Mouse (Mus musculus) limb, embryonic 12.5 days (tissue): ENCODE data around the gene Abcc1. TPM values are rescaled to one million over a fixed set of nuclear protein-coding genes. Genes with fewer than 3 reads are reported as not detected.

Experiments used
- ATAC-seq: fragments of 200-750 bp; cut with Nextera tagmentation; 2 replicates; pipeline ENCODE4 v1.8.0; 2017; ENCODE audit warnings: low read depth, moderate TSS enrichment; ENCODE audit not compliant: insufficient number of reproducible peaks, insufficient read depth, low FRiP score, low TSS enrichment
- H3K27ac ChIP-seq: fragments of 300-500 bp; sonication (generic); 2 replicates; pipeline ENCODE4 v1.5.1; 2016; ENCODE audit warnings: mild to moderate bottlenecking, moderate library complexity
- H3K27me3 ChIP-seq: fragments of 300-500 bp; sonication (generic); 2 replicates; pipeline ENCODE4 v1.6.1; 2016; ENCODE audit warnings: mild to moderate bottlenecking, moderate library complexity
- H3K36me3 ChIP-seq: fragments of 300-500 bp; sonication (generic); 2 replicates; pipeline ENCODE4 v1.6.1; 2016; ENCODE audit warnings: mild to moderate bottlenecking, moderate library complexity
- H3K4me1 ChIP-seq: fragments of 300-500 bp; sonication (generic); replicated peaks from 2 replicates; pipeline ENCODE4 v1.6.1; 2016
- H3K4me2 ChIP-seq: fragments of 300-500 bp; sonication (generic); 2 replicates; pipeline ENCODE4 v1.6.1; 2016; ENCODE audit warnings: mild to moderate bottlenecking, moderate library complexity
- H3K4me3 ChIP-seq: fragments of 300-500 bp; sonication (generic); replicated peaks from 2 replicates; pipeline ENCODE4 v1.5.1; 2016; ENCODE audit warnings: mild to moderate bottlenecking
- H3K9ac ChIP-seq: fragments of 300-500 bp; sonication (generic); replicated peaks from 2 replicates; pipeline ENCODE4 v1.6.1; 2016; ENCODE audit warnings: mild to moderate bottlenecking, moderate library complexity
- H3K9me3 ChIP-seq: fragments of 300-500 bp; sonication (generic); 2 replicates; pipeline ENCODE4 v1.6.1; 2016; ENCODE audit warnings: mild to moderate bottlenecking, moderate library complexity
- WGBS: fragments of 180-500 bp; shearing (Covaris S2); methylation state at CpG from one replicate; pipeline ENCODE4 v1.1.7; 2016; 5-methylcytosine and 5-hydroxymethylcytosine counted together
- polyA plus RNA-seq: library from polyadenylated mRNA; unstranded; fragments of >200 nt; fragmentation: Nextera tagmentation; extraction: Ambion mirVana; gene quantifications from 2 replicates; pipeline ENCODE4 v1.2.1, GENCODE M21; 2016

Gene Abcc1
- polyA plus RNA-seq, 1 experiment from 2014 or later, result 9.6 TPM

DNA sequence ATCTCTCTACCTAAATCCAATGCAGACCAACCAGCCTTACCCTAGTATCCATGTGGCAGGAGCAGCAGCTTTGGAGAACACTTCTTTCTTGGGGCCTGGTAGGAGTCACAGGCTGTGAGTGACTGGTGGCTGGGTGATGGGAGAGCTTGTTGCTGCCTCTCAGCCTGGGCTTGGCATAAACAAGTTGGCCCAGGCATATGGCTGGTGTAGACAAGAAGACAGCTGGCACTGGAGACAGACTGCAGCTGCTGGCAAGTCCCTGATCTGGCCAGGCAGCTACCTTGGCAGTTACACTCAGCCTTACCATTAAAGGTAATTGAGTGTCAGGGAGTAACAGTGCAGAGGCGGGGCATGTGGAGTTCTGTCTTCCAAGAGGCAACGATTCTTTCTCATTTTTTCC lies 16.0 kb downstream of the Abcc1 start:
- Histone ChIP-seq H3K4me1 (0 out of 2 replicates have a peak, but pooled peaks cover 4% of the 10 kb centered on the region), H3K4me2 (no peak overlapping the region), H3K36me3 (no peaks in the 10 kb centered on the region), H3K27me3 (no peaks in the 10 kb centered on the region), H3K9ac (no peak overlapping the region), H3K9me3 (no peaks in the 10 kb centered on the region), H3K4me3 (no peak overlapping the region), H3K27ac (no peak overlapping the region)
- WGBS, result 87% methylated on average over 2 of the region's 2 CpGs
- no peak for ATAC-seq

GRCm38 (mm10) chr16:14378654-14379053 lies 17.3 kb downstream of the Abcc1 start:
- WGBS, result 82% methylated on average over 5 of the region's 5 CpGs
- no peaks in the 10 kb centered on the region for H3K36me3 ChIP-seq
- no peak overlapping the region for H3K27ac ChIP-seq
- H3K4me3 ChIP-seq, result no peak overlapping the region
- no peaks in the 10 kb centered on the region for H3K4me1 ChIP-seq
- H3K27me3 ChIP-seq, result no peaks in the 10 kb centered on the region
- no peak for ATAC-seq
- H3K9me3 ChIP-seq, result no peaks in the 10 kb centered on the region
- H3K4me2 ChIP-seq, result no peak overlapping the region
- no peak overlapping the region for H3K9ac ChIP-seq

- 91% methylated on average over 7 of the region's 7 CpGs for WGBS
- Histone ChIP-seq H3K4me1 (no peaks in the 10 kb centered on the region), H3K9me3 (no peaks in the 10 kb centered on the region), H3K27me3 (no peaks in the 10 kb centered on the region), H3K4me3 (no peak overlapping the region), H3K9ac (no peak overlapping the region), H3K36me3 (no peaks in the 10 kb centered on the region), H3K27ac (no peak overlapping the region), H3K4me2 (no peak overlapping the region)
- ATAC-seq, result no peak
These were observed 18.5 kb downstream of the Abcc1 start for GRCm38 (mm10) chr16:14379888-14380287.

GRCm38 (mm10) chr16:14381061-14381665 lies 19.8 kb downstream of the Abcc1 start:
- H3K9ac ChIP-seq, result no peak overlapping the region
- no peaks in the 10 kb centered on the region for H3K9me3 ChIP-seq
- no peaks in the 10 kb centered on the region for H3K36me3 ChIP-seq
- H3K4me1 ChIP-seq, result no peaks in the 10 kb centered on the region
- H3K27me3 ChIP-seq, result no peaks in the 10 kb centered on the region
- no peak for ATAC-seq
- no peak overlapping the region for H3K27ac ChIP-seq
- no peak overlapping the region for H3K4me3 ChIP-seq
- no peak overlapping the region for H3K4me2 ChIP-seq

DNA sequence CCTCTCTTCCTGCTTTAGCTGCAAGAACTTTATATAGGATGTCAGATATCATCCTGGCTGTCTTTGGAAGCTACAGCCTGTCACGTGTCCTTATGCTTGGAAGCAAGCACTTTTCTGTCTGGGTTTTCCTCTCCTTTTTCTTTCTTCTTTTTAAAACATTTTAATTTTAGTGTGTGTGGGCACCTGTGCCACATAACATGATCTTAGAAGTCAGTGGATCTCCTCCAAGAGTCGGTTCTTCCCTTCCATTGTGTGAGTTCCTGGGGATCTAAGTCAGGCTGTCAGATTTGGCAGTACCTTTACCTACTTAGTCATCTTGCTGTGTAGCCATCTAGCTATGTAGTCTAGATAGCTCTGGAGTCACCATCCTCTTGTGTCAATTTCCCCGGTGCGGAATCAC lies 37.9 kb downstream of the Abcc1 start:
- no peak for ATAC-seq
- peaks cover 12% of the 10 kb centered on the region; the same call in 1 of the 2 replicates for H3K36me3 ChIP-seq
- H3K9ac ChIP-seq, result no peak overlapping the region
- no peak overlapping the region for H3K4me2 ChIP-seq
- no peaks in the 10 kb centered on the region for H3K9me3 ChIP-seq
- no peak overlapping the region for H3K4me3 ChIP-seq
- no peaks in the 10 kb centered on the region for H3K4me1 ChIP-seq
- no peaks in the 10 kb centered on the region for H3K27me3 ChIP-seq
- WGBS, result 94% methylated on average over 4 of the region's 4 CpGs
- no peak overlapping the region for H3K27ac ChIP-seq

- H3K4me1 ChIP-seq, result no peaks in the 10 kb centered on the region
- no peaks in the 10 kb centered on the region for H3K27me3 ChIP-seq
- H3K9ac ChIP-seq, result no peak overlapping the region
- peaks cover 39% of the 10 kb centered on the region for H3K36me3 ChIP-seq
- no peak overlapping the region for H3K4me3 ChIP-seq
- H3K9me3 ChIP-seq, result no peaks in the 10 kb centered on the region
- no peak overlapping the region for H3K27ac ChIP-seq
- no peak for ATAC-seq
- H3K4me2 ChIP-seq, result no peak overlapping the region
- 94% methylated on average over 2 of the region's 2 CpGs for WGBS
These were observed 42.1 kb downstream of the Abcc1 start for GRCm38 (mm10) chr16:14403507-14403906.

DNA sequence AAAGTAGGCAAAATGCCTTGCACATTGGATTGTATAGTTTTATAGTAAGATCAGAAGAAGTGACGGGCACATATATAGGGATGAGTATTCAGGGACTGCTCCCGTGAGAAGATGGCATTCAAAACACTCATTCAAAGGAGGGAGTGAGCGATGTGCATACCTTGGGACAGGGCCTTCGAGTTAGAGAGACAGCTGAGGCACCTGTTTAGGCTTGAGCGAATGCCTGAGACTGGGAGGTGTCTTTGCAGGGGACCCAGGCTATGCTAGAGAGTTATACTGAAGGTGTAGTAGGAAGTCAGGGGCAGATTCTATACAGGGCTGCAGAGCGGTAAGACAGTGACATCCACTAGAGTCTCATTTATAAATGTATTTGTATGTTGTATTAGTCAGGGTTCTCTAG lies 44.3 kb downstream of the Abcc1 start:
- Histone ChIP-seq H3K9ac (no peak overlapping the region), H3K9me3 (no peaks in the 10 kb centered on the region), H3K4me3 (no peak overlapping the region), H3K36me3 (peaks cover 45% of the 10 kb centered on the region), H3K27me3 (no peaks in the 10 kb centered on the region), H3K4me2 (no peak overlapping the region), H3K4me1 (no peaks in the 10 kb centered on the region), H3K27ac (no peak overlapping the region)
- WGBS, result 90% methylated on average over 6 of the region's 6 CpGs
- no peak for ATAC-seq

DNA sequence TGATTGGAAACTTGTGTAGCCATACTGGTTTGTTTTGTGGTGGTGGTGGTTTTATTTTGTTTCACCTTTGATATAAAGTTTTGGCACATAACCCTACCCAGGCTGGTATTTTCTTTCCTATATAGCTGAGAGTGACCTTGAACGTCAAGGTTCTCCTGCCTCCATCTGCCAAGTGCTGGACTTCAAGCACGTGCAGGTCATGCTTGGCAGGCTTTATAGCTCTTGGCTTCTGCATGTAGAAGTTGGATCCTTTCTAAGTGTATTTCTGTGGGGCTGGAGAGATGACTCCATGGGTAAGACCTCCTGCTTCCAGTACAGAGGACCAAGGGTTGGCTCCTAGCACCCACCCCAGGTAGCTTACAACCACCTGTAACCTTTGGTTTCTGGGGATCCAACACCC lies 47.8 kb downstream of the Abcc1 start:
- Histone ChIP-seq H3K4me2 (no peak overlapping the region), H3K27me3 (no peaks in the 10 kb centered on the region), H3K36me3 (peaks cover 74% of the 10 kb centered on the region), H3K9ac (no peak overlapping the region), H3K4me1 (no peaks in the 10 kb centered on the region), H3K27ac (no peak overlapping the region), H3K9me3 (no peaks in the 10 kb centered on the region), H3K4me3 (no peak overlapping the region)
- WGBS, result 96% methylated on average over 2 of the region's 2 CpGs
- ATAC-seq, result no peak

- H3K4me1 ChIP-seq, result no peaks in the 10 kb centered on the region
- H3K27ac ChIP-seq, result no peak overlapping the region
- no peak for ATAC-seq
- peaks cover 70% of the 10 kb centered on the region for H3K36me3 ChIP-seq
- 89% methylated on average over 3 of the region's 3 CpGs for WGBS
- H3K4me3 ChIP-seq, result no peak overlapping the region
- no peak overlapping the region for H3K4me2 ChIP-seq
- H3K9ac ChIP-seq, result no peak overlapping the region
- no peaks in the 10 kb centered on the region for H3K27me3 ChIP-seq
- H3K9me3 ChIP-seq, result no peaks in the 10 kb centered on the region
These were observed 48.4 kb downstream of the Abcc1 start for GRCm38 (mm10) chr16:14409776-14410175.

DNA sequence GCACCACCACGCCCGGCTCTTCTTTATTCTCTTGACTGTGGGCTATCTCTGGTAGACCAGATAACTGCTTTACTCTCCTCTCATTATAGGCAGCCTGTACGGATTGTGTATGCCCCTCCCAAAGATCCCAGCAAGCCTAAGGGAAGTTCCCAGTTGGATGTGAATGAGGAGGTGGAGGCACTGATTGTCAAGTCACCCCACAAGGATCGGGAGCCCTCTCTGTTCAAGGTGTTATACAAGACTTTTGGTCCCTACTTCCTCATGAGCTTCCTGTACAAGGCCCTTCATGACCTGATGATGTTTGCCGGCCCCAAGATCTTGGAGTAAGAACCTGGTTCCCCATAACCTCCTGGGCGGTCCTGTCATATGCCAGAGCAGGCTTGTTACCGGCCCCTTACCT lies 49.3 kb downstream of the Abcc1 start:
- Histone ChIP-seq H3K4me2 (no peak overlapping the region), H3K36me3 (peaks cover 68% of the 10 kb centered on the region)
- no peak for ATAC-seq

DNA sequence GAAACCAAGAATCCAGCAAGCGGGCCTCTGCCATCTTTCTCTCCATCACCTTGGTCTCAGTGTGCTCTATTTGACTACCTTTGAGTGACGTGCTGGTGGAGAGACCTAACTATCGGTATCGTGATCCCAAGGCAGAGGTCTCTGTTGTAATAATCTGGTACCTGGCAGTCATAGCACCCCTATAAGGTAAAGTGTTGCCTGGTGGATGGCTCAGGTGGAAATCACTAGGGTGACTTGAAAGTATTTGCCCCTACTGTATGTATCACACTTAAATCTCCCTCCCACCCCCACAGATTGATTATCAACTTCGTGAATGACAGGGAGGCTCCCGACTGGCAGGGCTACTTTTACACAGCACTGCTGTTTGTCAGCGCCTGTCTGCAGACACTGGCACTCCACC lies 49.8 kb downstream of the Abcc1 start:
- H3K36me3 ChIP-seq, result peaks cover 63% of the 10 kb centered on the region
- 91% methylated on average over 7 of the region's 7 CpGs for WGBS
- ATAC-seq, result no peak

More for the DNA sequence above, 49.3 kb downstream of the Abcc1 start:
- H3K9me3 ChIP-seq, result no peaks in the 10 kb centered on the region
- no peak overlapping the region for H3K27ac ChIP-seq
- no peak overlapping the region for H3K4me3 ChIP-seq
- no peaks in the 10 kb centered on the region for H3K4me1 ChIP-seq
- H3K27me3 ChIP-seq, result no peaks in the 10 kb centered on the region
- 92% methylated on average over 7 of the region's 7 CpGs for WGBS
- no peak overlapping the region for H3K9ac ChIP-seq

DNA sequence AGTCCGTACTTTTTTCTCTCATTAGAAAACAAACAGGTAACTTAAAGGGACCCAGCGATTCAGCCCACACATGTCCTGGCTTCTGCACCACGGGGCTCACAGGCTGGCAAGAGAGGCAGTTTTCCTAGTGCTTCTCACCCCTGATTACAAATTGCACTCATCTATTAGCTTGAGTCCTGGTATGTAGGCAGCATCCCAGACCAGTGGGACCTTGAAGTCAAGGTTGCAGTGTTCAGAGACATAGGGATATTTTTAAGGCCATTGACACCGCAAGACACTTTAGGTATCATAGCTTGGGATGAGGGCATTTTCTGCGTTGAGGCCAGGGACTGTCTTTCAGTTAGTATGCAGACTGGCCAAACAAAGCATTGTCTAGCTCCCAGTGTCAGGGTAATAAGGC lies 51.2 kb downstream of the Abcc1 start:
- no peak overlapping the region for H3K27ac ChIP-seq
- H3K4me1 ChIP-seq, result no peaks in the 10 kb centered on the region
- H3K27me3 ChIP-seq, result no peaks in the 10 kb centered on the region
- H3K9ac ChIP-seq, result no peak overlapping the region
- no peaks in the 10 kb centered on the region for H3K9me3 ChIP-seq
- 91% methylated on average over 5 of the region's 5 CpGs for WGBS
- no peak overlapping the region for H3K4me3 ChIP-seq
- no peak overlapping the region for H3K4me2 ChIP-seq
- peaks cover 49% of the 10 kb centered on the region for H3K36me3 ChIP-seq
- ATAC-seq, result no peak

More for the DNA sequence above, 49.8 kb downstream of the Abcc1 start:
- Histone ChIP-seq H3K4me1 (no peaks in the 10 kb centered on the region), H3K27ac (no peak overlapping the region), H3K9me3 (no peaks in the 10 kb centered on the region), H3K27me3 (no peaks in the 10 kb centered on the region), H3K4me3 (no peak overlapping the region), H3K4me2 (no peak overlapping the region), H3K9ac (no peak overlapping the region)
